Comparison of ENCODE assay signal across 7 mouse cellular contexts in the genomic region with DNA sequence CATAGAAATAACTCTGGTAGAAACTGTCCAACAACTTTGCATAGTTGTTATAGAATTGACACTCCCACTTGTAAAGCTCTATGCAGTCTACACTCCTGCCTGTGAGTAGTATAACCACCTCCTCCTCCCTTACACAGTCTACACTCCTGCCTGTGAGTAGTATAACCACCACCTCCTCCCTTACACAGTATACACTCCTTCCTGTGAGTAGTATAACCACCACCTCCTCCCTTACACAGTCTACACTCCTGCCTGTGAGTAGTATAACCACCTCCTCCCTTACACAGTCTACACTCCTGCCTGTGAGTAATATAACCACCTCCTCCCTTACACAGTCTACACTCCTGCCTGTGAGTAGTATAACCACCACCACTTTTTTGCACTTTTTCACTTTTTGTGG. TPM values are rescaled to one million over a fixed set of nuclear protein-coding genes. Genes with fewer than 3 reads are reported as not detected.
DNase-seq lines count a peak whose midpoint lies in the region; ATAC-seq and TF ChIP-seq lines count a peak whose summit lies in the region.
"Not testable (repeated sequence)": the region's sequence is repeated elsewhere in the genome, so short reads cannot be mapped to it uniquely, and the experiment has no call there.

No protein-coding gene starts in this region.

- not testable (repeated sequence) for TF ChIP-seq EP300 in lung, postnatal 0 days (IDR thresholded peaks at IDR 0.05)

- H3K4me2 ChIP-seq in forebrain, embryonic 16.5 days (ENCODE audit: low read length); hindbrain, embryonic 13.5 days; lung, postnatal 0 days (replicated peaks; ENCODE audit: low read depth, low read length); neural tube, embryonic 11.5 days (ENCODE audit: low read depth): not testable (repeated sequence)

- H3K9me3 ChIP-seq in forebrain, embryonic 16.5 days (ENCODE audit: control insufficient read depth, low read length); hindbrain, embryonic 13.5 days; limb, embryonic 10.5 days (replicated peaks); lung, postnatal 0 days (ENCODE audit: low read length); neural tube, embryonic 11.5 days (ENCODE audit: control insufficient read depth, low read length): not testable (repeated sequence)

- DNase-seq in MEL-GATA-1-ER (ENCODE audit: extremely low read depth, low read depth), result peak; percentile 13
- peak; percentile 57 for DNase-seq in embryo, embryonic 11.5 days (ENCODE audit: low read depth, low spot score)
- peak; percentile 40 for DNase-seq in limb, embryonic 10.5 days (ENCODE audit: low spot score)
- peak; percentile 45 for DNase-seq in lung, postnatal 0 days (ENCODE audit: low spot score)
- not testable (repeated sequence) for DNase-seq in neural tube, embryonic 11.5 days (ENCODE audit: low spot score)

- not testable (repeated sequence) for H3K27me3 ChIP-seq in forebrain, embryonic 16.5 days (replicated peaks; ENCODE audit: control insufficient read depth, insufficient read depth, low read length); hindbrain, embryonic 13.5 days; limb, embryonic 10.5 days (ENCODE audit: low read depth, poor library complexity, severe bottlenecking); lung, postnatal 0 days (replicated peaks; ENCODE audit: insufficient read depth, low read length); neural tube, embryonic 11.5 days (ENCODE audit: control insufficient read depth, insufficient read depth, low read length)

- not testable (repeated sequence) for H3K4me3 ChIP-seq in forebrain, embryonic 16.5 days (replicated peaks; ENCODE audit: low read length); hindbrain, embryonic 13.5 days; limb, embryonic 10.5 days; lung, postnatal 0 days (ENCODE audit: low read depth, low read length); neural tube, embryonic 11.5 days (ENCODE audit: low read depth, low read length)

- not testable (repeated sequence) for H3K36me3 ChIP-seq in forebrain, embryonic 16.5 days (ENCODE audit: control insufficient read depth, insufficient read depth); lung, postnatal 0 days (ENCODE audit: insufficient read depth, low read length); neural tube, embryonic 11.5 days (ENCODE audit: control insufficient read depth, insufficient read depth, low read length)
- H3K36me3 ChIP-seq in hindbrain, embryonic 13.5 days, result peaks cover 32% of the 10 kb centered on the region
- H3K36me3 ChIP-seq in limb, embryonic 10.5 days, result peaks cover 36% of the 10 kb centered on the region

- not testable (repeated sequence) for TF ChIP-seq CTCF in lung, postnatal 0 days (IDR thresholded peaks at IDR 0.05)

- peak; percentile 80 for ATAC-seq in forebrain, embryonic 16.5 days
- peak; percentile 88 for ATAC-seq in hindbrain, embryonic 13.5 days (ENCODE audit: low FRiP score)
- peak; percentile 38 for ATAC-seq in lung, postnatal 0 days
- peak; percentile 67; the same call in 1 of the 2 replicates for ATAC-seq in neural tube, embryonic 11.5 days (ENCODE audit: insufficient read depth, low FRiP score, low TSS enrichment)

- H3K4me1 ChIP-seq in forebrain, embryonic 16.5 days (replicated peaks; ENCODE audit: control insufficient read depth, insufficient read depth, low read length); hindbrain, embryonic 13.5 days (replicated peaks); limb, embryonic 10.5 days; lung, postnatal 0 days (ENCODE audit: insufficient read depth, low read depth, low read length); neural tube, embryonic 11.5 days (ENCODE audit: control insufficient read depth, insufficient read depth, low read length): not testable (repeated sequence)

- not testable (repeated sequence) for H3K27ac ChIP-seq in forebrain, embryonic 16.5 days (ENCODE audit: low read length); hindbrain, embryonic 13.5 days; limb, embryonic 10.5 days; lung, postnatal 0 days (ENCODE audit: low read length); neural tube, embryonic 11.5 days (ENCODE audit: low read depth, low read length)

- H3K9ac ChIP-seq in forebrain, embryonic 16.5 days (replicated peaks; ENCODE audit: low read depth, low read length); hindbrain, embryonic 13.5 days; lung, postnatal 0 days (replicated peaks; ENCODE audit: low read depth); neural tube, embryonic 11.5 days (ENCODE audit: low read length): not testable (repeated sequence)

RNA-seq across cellular contexts. Expression of gene Sos2, which starts 27.7 kb away (rescaled TPM):
- polyA plus RNA-seq in forebrain, embryonic 16.5 days (2015; fragmentation: Nextera tagmentation; extraction: Ambion mirVana), result 11.0 and 11.8 TPM in 2 replicates
- polyA plus RNA-seq in hindbrain, embryonic 13.5 days (2015; fragmentation: Nextera tagmentation; extraction: Ambion mirVana), result 12.6 and 13.0 TPM in 2 replicates
- 8.3 and 10.0 TPM in 2 replicates for polyA plus RNA-seq in limb, embryonic 10.5 days (2016; fragmentation: Nextera tagmentation; extraction: Ambion mirVana)
- polyA plus RNA-seq in lung, postnatal 0 days (2015; fragmentation: Nextera tagmentation; extraction: Ambion mirVana), result 10.6 and 11.9 TPM in 2 replicates
- 10.1 and 14.5 TPM in 2 replicates for polyA plus RNA-seq in neural tube, embryonic 11.5 days (2014; fragmentation: Nextera tagmentation; extraction: Ambion mirVana)

Comparison
In these comparisons a context has a peak if more than half of its experiments do, and no peak if none do; other contexts are left out.
1. ATAC-seq: peak in every context shown above with its lines; median percentile 88 in hindbrain, embryonic 13.5 days; 80 in forebrain, embryonic 16.5 days; 67 in neural tube, embryonic 11.5 days; 38 in lung, postnatal 0 days.